Mouse (Mus musculus) adrenal gland, adult 8-10 months (tissue): ENCODE data around the gene Ttc28. TPM values are rescaled to one million over a fixed set of nuclear protein-coding genes. Genes with fewer than 3 reads are reported as not detected.

ENCODE experiments used
- DNase-seq: peaks from one replicate; pipeline ENCODE4 v3.0.0; 2022
- total RNA-seq, 4 experiments: library from RNA; stranded (reverse); gene quantifications; 2 replicates each; pipeline ENCODE4 v1.2.4; 2022

Gene Ttc28
- total RNA-seq, 4 experiments from 2014 or later, result 21.2 to 36.3 (median 29.8) TPM

DNA sequence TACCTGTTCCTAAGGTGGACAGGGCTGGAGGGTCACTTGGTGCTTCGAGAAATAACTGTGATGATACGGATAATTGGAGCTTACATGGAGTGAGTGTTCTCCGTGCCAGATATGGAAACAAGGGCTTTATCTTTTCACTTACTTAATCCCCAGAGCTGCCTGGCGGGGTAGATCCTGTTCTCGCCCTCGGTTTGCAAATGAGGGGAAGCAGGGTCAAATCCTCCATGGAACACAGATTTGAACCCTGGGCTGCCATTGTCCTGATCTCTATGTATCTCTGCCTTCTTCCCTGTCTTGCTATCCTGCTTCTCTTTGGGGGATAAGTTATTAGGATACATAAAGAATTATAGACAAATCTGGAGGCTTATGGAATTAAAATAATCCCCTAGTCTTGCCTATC, 257.7 kb downstream of the Ttc28 start:
- no peak for DNase-seq

DNA sequence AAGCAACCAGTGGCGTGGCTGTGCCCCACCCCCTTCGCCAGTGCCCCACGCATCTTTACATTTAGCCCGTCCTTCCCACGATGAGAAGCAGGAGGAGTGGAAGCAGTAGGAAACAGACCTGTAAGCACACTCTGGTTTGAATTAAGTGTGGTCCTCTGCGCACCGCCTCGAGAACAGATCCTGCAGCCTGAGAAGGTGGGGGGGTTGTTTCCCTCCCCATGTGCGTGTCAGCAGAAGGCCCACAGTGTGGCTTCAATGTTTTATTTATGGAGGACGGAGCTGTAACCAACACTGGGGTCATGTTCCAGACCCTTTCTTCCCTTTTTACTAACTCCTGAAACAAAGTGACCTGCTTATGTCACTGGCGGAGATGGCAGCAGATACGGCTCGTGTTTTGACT, 258.1 kb downstream of the Ttc28 start:
- DNase-seq, result no peak

DNA sequence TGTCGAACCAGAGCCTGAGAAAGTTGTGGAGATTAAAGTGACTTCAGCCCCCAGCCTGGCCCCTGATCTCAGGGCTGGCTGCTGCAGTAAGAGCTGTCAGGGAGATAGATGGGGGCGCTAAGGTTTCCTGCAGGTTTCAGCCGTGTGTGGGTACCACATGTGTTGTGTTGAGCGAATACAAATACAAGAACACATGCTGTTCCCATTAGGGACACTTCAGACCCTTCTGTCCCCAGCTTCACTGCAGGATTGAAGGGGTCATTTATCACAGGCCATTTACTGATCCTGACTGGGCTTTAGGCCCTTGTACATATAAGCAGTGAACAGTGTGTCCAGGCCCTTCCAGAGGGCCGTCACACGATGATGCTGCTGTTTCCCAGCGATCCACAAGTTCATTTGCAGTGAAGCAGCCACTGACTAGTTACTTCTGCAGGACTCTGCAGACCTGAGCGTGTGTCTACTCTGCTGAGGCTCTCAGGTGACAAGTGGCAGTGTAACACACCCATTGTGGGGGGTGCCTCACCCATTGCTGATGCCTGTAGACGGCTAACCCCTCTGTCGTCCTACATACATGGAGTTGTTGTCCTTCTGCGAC, 258.7 kb downstream of the Ttc28 start:
- DNase-seq, result no peak

DNA sequence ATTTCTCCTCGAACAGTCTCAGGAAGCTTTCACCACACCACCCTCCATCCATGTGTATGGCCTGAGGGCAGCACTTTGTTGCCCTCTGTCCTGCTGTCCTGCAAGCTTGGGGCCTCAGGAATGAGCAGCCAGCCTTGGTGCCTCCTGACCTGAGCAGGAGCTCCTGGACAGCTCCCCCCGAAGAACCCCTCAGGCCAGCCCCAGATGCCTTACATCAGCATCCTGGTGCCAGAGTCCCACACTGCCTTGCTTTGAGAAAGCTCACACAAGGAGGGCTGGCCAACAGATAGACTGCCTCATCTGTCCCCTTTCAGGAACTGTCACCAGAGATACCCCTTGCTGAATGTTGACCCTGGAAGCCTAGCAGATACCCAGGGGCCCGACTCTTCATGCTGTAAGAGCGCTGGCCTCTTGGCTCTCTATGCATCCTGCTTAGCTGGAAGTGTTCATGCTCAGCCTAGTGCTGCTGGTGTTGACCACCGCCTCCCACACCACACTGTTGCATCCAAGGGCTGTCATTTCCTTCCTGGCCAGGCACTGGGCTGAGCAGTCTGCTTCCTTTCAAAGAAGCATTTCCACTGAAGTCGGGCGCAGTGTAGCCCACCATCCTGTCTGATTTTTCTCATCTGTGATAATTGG, 259.4 kb downstream of the Ttc28 start:
- DNase-seq, result no peak

DNA sequence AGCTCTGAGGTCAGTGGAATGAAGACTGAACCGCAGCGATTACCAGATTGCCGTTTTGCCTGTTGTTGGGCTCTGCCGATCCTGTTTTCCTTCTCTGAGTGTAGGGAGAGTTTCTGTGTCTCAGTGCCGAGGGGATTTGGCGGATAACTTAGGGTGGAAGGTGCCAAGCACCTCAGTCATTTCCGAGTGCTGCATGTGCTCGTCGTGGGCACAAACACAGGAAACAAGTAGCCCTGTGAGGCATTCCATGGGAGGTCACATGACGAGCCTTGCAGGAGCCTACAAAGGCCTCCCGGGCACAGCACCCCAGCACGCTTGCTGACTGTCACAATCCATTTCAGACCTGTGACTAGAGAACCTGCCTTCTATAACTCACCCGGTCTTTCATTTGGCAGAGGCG, 260.0 kb downstream of the Ttc28 start:
- DNase-seq, result no peak

DNA sequence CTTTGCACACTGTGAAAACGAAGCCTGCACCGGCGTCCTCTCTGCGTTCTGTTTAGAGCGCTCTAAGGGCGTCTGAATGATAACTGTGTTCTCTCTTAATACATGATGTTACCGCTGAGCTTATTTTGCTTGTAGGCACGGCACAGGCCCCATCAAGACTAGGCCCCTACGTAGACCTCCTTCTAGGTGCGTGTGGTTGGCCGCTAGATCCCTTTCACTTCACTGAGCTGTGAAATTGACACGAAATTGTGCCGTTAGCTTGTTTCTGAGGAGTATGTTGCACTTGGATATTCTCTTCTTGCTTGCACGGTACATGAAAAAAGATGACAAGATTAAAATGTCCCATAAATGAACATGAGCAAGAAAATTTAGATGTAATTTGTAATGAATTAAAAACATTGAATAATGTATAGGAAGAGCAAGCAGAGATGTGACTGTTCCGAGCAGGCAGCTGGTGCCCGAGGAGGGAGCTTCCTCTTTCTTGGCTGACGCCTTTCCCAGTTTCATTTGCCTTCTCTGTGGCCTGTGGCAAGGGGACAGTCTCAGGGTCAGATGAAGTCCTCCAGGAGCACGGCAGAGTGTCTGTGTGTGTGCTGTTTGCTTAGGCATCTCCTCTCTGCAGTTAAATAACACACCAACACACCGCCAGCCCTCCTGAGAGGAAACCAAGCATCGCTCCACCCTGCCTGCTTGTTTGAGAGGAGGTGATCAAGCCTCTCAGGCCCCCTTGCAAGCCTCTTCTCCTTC, 261.7 kb downstream of the Ttc28 start:
- no peak for DNase-seq

DNA sequence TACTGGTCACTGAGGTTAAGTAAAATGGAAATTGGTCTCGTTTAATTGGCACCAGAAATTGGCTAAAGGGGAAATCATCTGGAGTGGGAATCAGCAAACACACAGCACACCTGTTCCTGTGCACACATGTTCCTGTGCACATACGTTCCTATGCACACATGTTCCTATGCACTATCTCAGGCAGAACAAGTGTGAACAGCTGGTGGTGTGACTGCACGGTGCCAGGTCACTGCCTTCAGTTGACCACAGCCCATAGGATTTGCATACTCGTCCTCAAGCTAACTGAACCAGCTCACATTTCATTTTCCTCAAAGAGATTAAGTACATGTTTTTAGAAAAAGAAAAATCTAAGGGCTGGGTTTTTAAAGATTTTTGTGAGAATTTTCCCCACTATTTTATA, 263.2 kb downstream of the Ttc28 start:
- DNase-seq, result no peak

DNA sequence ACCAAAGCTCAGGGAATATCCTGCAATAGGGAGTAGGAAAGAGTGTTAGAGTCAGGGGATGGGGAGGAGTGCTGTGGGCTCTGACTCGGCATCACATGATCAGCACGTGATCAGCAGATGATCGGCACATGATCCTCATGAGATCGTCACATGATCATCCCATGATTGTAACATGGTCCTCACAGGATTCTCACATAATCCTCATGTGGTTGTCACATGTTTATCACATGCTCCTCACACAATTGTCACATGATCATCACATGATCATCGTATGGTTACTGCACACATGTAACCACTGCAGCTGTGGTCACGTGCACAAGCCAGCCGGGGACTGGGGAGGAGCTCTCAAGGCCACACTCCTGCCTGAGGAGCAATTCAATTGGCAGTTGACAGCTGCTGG, 264.8 kb downstream of the Ttc28 start:
- DNase-seq, result no peak

DNA sequence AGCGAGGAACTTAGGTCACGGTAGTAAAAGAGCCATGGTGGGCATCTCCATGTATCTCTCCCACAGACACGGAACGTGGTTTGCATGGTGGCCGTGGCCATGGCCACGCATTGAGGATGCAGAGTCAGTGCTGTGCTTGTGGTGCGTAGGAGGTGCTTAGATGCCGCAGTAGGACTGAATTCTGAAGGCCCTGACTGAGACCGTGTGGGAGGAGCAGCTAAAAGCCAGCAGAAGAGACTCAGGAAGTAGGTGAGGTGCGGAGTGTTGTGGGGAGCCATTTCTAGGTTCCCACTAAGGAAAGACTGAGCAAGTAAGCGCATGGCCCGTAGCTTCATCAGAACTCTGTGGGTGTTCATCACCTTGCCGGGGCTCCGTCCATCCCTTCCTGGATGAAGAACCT, 271.0 kb downstream of the Ttc28 start:
- DNase-seq, result no peak

DNA sequence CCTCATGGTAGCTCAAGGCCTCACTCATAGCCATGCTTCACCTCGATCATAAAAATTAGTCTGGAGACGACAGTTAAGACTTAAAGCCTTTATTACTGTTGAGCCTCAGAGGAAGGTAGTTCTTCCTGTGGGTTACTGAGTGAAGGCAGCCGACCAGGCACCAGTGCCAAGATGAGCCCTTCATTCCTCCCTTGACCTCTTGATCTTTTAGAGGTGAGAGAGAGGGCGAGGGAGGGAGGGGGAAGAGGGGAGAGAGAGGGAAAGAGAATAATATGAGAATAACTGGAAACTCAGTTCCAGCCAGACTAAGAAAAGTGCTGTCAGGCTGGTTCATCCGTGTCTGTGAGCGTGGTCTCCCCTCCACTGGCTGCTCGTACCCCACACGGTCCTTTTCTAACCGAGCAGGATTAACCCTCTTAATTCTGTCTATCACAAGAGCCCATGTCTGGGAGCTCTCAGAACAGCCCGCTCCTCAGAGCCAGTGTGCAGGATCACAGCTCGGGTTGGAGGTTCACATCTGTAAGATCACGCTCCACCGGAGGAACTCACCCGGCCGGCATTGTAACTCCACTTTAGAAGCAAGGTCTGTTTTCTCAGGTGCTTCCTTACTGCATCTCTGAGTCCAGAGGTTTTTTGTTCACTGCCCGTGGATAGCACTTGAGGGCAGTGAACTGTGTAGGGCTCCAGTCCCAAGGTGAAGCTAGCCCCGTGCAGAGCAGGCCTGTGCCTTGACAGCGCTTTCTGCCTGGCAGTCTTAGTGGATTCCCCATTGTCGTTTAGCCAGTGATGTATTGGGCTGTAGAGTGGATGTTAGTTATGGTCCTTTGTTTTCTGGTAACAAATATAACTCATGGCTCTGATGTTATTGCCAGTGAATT, 272.5 kb downstream of the Ttc28 start:
- DNase-seq, result no peak

DNA sequence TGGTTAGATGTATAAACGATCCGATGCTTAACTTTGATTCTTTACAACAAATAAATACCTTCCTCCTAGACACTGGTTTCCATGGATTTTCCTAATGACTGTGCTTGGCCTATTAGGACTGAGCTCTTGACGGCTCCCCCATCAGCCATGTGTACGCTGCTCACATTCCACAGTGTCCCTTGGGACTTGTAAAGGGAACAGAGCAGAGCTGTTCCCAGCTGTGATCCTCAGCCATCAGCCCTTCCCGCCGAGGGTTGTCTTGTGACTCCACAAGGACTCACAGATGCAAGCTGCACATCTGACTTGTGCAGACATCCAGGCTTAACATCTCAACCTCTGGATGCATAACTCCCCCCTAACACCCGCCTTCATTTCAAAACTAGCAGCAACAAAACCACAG, 275.0 kb downstream of the Ttc28 start:
- no peak for DNase-seq

DNA sequence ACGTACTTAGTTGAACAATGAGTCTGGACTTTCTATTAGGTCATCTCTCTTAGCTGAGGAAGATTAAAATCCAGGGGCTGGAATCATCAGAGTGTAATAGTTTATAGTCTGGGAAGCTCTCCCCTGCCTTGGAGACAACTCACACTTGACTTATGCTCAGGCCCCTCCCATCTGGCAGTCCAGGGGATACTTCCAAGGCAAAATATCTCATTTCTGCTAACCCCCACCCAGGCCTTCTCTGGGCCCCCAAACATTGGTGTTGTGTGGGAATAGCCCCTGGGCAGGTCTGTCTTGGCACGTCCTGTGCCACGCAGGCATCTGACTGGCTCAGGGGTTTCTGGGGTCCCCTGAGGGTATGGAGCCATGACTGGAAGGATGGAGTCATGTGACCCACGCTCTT, 275.7 kb downstream of the Ttc28 start:
- no peak for DNase-seq

DNA sequence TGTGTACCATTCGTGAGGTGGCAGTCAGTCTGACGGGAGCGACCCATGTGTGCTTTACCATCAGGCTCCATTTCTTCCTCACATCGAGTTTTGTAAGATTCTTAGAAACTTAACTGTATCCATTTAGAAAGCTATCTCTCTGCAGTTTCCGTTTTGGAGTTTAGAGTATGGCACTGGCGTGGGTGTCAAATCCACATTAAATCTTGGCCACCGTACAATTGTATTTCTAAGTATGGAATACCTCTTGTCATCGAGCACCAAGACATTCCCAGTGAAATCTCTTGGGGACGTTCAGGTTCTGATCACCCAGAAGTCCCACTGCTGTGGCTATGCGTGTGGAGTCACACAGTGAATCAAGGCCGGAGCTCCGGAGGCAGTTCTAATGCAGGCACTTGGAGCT, 276.3 kb downstream of the Ttc28 start:
- DNase-seq, result no peak

DNA sequence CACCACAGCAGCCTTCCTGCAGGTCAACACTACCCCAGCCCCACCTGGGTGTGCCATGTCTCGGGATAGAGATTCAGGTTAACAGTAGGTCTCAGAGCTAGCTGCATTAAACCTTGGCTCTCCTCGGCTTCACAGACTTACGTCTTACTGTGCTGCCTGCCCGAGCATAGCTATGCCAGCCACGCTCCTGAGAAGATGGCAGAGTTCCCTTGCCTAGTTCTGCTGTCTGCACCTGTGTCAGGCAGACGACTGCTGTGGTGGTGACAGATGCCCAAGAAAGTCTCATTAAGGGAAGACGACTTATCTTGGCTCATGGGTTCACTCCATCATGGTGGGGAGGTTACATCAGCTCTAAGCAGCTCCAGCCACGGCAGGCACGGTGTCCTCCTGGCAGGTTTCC, 278.7 kb downstream of the Ttc28 start:
- DNase-seq, result no peak

DNA sequence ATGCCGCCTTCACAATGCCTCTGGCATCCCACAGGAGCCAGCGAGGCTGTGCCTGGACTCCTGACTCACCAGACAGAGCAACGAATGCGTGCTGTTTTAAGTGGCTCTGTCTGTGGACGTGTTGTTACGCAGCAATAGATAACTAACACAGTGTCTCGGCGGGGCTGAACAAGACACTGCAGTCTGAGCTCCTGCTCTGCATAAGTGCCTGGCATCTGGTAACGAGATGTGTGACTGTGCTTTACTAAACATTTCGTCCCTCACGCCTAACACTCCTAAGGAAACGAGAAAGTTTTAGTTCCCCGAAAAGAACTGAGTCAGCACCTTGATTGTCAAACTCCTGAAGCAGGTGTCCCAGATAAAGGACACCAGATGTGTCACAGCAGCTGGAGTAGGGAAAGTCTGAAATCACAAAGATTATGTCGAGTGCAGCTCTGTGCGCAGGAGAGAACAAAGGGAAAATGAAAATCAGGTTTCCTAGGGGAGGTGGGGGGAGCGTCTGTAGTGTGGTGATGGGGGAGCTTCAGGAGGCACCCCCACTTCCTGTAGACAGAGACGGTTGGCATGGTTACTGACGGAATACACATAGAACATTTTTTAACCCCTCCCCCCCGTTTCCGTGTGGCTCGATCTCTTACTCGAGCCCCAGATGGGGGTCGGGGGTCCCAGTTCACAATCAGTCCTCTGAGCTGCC, 280.2 kb downstream of the Ttc28 start:
- no peak for DNase-seq

DNA sequence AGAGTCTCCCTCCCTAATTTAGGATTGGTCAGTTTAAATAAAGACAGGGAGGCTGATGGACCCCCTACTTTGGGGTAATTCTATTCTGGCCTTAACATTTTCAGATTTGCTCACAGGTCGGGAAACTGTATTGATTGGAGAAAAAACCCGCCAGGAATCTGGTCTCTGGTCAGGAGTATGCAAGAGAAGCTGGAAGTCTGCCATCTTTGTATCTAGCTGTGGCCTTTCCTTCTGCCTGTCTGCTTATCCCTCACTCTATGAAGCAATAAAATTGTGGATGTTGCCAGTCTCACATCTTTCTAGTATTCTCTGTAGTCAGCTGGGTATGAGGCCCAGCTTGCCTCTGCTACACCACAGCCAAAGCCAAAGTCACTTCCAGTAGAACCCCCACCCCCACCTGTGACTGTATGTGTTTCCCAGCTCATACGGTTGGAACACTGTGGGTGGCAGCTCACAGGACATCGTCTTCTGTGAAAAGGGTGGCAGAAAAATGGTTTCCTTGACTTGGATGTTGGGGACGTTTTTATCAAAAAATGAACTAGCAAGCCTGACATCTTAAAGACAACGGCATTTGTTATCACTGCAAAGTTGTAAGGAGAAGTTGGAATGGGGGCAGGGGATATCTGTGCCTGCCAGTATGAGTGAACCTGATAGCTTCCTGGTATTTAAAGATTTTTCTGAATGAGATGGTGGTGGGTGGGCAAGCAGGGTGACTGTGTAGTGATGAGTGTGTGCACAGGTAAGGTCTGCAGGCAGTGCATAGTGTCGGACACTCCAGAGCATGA, 281.7 kb downstream of the Ttc28 start:
- DNase-seq, result no peak

DNA sequence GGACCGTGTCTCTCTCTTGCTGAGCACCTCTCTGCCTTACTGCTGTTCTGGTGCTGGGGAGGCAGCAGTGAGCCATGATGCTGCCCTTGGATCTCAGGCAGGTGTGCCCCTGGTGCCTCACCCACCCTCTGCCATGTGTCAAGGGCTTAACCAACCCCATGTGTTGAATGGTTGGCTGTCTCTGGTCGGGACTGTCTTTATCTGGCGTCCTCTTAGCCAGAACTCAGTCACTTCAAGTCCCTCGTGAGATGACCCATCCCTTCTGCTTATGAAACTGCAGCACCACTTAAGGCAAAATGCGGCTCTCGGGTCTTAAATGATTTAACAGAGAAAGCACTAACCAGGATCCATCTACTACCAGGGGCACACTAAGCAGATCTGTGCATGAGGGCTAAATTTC, 283.3 kb downstream of the Ttc28 start:
- DNase-seq, result no peak

DNA sequence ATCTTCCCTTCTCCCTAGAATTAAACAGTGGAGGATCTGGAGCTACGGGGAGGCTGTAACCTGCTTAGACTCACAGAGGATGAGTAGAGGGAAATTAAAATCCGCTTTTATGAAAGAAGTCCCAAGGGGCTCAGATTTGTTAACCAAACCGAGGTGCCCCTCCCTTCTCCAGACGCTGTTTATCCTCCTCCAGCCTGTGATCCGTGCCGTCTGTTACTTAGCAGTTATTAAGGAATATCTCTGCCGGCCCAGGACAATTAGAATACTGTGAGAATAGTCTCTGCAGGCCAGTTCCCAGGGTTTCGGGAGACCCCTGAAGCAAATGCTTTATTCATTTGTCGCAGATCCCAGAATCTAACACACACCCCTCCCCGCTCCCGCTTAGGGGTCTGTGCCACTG, 283.8 kb downstream of the Ttc28 start:
- no peak for DNase-seq

DNA sequence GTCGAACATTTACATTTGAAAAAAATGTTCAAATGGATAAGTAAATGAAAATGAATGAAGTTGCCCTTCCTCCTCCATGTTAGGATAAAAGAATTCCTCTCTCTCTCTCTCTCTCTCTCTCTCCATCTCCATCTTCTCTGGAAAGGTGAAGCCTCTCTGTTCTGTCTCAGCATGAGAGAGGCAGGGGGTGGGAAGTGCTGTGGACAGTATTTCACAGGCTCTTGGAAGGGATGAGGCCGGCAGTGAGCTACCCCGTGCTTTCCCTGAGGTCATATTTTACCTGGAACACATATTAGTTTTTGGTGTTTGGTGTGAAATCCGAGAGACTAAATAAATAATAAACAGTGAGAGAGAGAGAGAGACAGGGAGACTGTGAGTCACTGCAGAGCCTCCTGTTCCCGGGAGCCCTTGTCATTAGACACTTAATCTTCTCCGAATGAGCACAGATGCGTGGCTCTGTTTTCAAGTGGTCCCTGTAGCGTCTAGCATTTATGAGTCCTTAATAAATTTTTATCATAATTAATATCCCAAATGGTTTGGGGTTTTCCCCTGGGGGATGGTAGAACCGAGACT, 284.8 kb downstream of the Ttc28 start:
- DNase-seq, result no peak

DNA sequence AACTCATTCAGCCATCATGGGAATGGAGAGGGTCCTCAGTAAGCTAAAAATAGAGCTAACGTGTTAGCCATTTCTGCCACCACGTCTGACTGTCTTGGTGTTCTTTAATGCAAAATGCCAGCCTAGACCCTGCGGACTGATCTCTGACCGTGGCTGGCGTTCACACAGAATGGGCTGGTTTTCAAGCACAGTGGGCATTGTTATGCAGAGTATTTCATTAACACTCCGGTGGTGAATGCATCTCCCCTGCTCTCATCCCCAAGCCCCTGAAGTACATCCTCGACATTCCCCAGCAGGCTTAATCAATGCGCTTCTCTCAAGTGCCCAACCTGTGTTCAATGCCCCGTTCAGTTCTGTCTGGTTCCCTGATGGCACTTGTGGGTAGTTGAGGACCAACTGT, 290.8 kb downstream of the Ttc28 start:
- no peak for DNase-seq

DNA sequence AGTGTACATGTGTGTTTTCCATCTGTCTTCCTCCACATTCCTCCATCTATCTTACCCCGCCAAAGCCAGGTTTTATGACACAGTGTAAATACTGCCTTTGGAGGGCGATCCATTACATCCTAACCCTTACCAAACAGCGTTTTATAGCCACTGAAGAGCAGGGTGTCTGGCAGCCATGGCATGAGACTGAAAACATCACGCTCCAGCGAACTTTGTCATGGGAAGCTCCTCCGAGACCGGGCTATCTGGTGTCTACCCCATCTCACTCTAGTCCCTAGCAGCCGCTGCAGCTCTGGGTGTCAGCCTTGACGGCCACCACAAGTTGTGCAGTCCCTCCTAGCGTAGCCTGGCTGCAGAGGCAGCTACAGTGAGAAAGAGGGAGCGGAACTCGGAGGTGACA, 295.8 kb downstream of the Ttc28 start:
- no peak for DNase-seq
